Mouse (Mus musculus) mesoderm, embryonic 11.5 days (tissue): ENCODE results near the gene Slain1.

Experiments
- DNase-seq: peaks from one replicate; pipeline ENCODE4 v3.0.0-alpha.2; 2012; ENCODE audit warnings: low read depth, low spot score

Slain1 gene

GRCm38 (mm10) chr14:103666347-103666954 lies 16.4 kb downstream of the Slain1 start:
- no peak for DNase-seq

GRCm38 (mm10) chr14:103667036-103667435 lies 17.0 kb downstream of the Slain1 start:
- no peak for DNase-seq

- DNase-seq, result no peak
Measured at GRCm38 (mm10) chr14:103679395-103680217, 29.6 kb downstream of the Slain1 start.

- no peak for DNase-seq
Measured at GRCm38 (mm10) chr14:103680285-103680819, 30.3 kb downstream of the Slain1 start.

- no peak for DNase-seq
Measured at GRCm38 (mm10) chr14:103682633-103683390, 32.8 kb downstream of the Slain1 start.

GRCm38 (mm10) chr14:103686994-103687393 lies 37.0 kb downstream of the Slain1 start:
- no peak for DNase-seq

GRCm38 (mm10) chr14:103694295-103694694 lies 44.3 kb downstream of the Slain1 start:
- DNase-seq, result peak; percentile 73

- DNase-seq, result no peak
Measured at GRCm38 (mm10) chr14:103695620-103696019, 45.6 kb downstream of the Slain1 start.

GRCm38 (mm10) chr14:103697101-103697500 lies 47.1 kb downstream of the Slain1 start:
- DNase-seq, result no peak

- DNase-seq, result no peak
Measured at GRCm38 (mm10) chr14:103699308-103699707, 49.3 kb downstream of the Slain1 start.

- no peak for DNase-seq
Measured at GRCm38 (mm10) chr14:103702516-103702915, 52.5 kb downstream of the Slain1 start.

GRCm38 (mm10) chr14:103704771-103705170 lies 54.7 kb downstream of the Slain1 start:
- no peak for DNase-seq

GRCm38 (mm10) chr14:103706347-103706746 lies 56.3 kb downstream of the Slain1 start:
- no peak for DNase-seq

GRCm38 (mm10) chr14:103708601-103709000 lies 58.6 kb downstream of the Slain1 start:
- no peak for DNase-seq

- no peak for DNase-seq
Measured at GRCm38 (mm10) chr14:103709261-103709660, 59.2 kb downstream of the Slain1 start.

- DNase-seq, result no peak
Measured at GRCm38 (mm10) chr14:103712986-103713385, 63.0 kb downstream of the Slain1 start.

- DNase-seq, result no peak
Measured at GRCm38 (mm10) chr14:103717516-103717915, 67.5 kb downstream of the Slain1 start.

GRCm38 (mm10) chr14:103717979-103718378 lies 68.0 kb downstream of the Slain1 start:
- DNase-seq, result no peak

- DNase-seq, result no peak
Measured at GRCm38 (mm10) chr14:103718393-103718792, 68.4 kb downstream of the Slain1 start.

GRCm38 (mm10) chr14:103718836-103719575 lies 69.0 kb downstream of the Slain1 start:
- peak; percentile 90 for DNase-seq

- DNase-seq, result no peak
Measured at GRCm38 (mm10) chr14:103720163-103720562, 70.1 kb downstream of the Slain1 start.
